Mouse (Mus musculus) kidney, postnatal 0 days (tissue): ENCODE measurements around the gene Pole4. TPM values are rescaled to one million over a fixed set of nuclear protein-coding genes. Genes with fewer than 3 reads are reported as not detected.

Experiments used
- ATAC-seq: fragments of 200-750 bp; cut with Nextera tagmentation; replicated peaks from 2 replicates; pipeline ENCODE4 v1.8.0; 2017; ENCODE audit warnings: low read depth, moderate number of reproducible peaks, moderate TSS enrichment, moderate library complexity; ENCODE audit not compliant: low FRiP score
- DNase-seq: peaks from one replicate; pipeline ENCODE4 v3.0.0-alpha.2; 2016; ENCODE audit warnings: low spot score
- H3K27ac ChIP-seq: fragments of 300-500 bp; sonication (generic); 2 replicates; pipeline ENCODE4 v1.5.1; 2014; ENCODE audit warnings: mild to moderate bottlenecking
- H3K27me3 ChIP-seq: fragments of 300-500 bp; sonication (generic); 2 replicates; pipeline ENCODE4 v1.6.1; 2014; ENCODE audit warnings: low read length, mixed read lengths; ENCODE audit not compliant: insufficient read depth
- H3K36me3 ChIP-seq: fragments of 300-500 bp; sonication (generic); 2 replicates; pipeline ENCODE4 v1.6.1; 2014; ENCODE audit warnings: low read length, mixed read lengths; ENCODE audit not compliant: insufficient read depth
- H3K4me1 ChIP-seq: fragments of 300-500 bp; sonication (generic); replicated peaks from 2 replicates; pipeline ENCODE4 v1.6.1; 2014; ENCODE audit warnings: antibody characterized with exemption, low read length, mixed read lengths; ENCODE audit not compliant: insufficient read depth
- H3K4me2 ChIP-seq: fragments of 300-500 bp; sonication (generic); 2 replicates; pipeline ENCODE4 v1.6.1; 2014; ENCODE audit warnings: mild to moderate bottlenecking, low read length, moderate library complexity, mixed read lengths
- H3K4me3 ChIP-seq: fragments of 300-500 bp; sonication (generic); replicated peaks from 2 replicates; pipeline ENCODE4 v1.5.1; 2014; ENCODE audit warnings: low read depth, low read length
- H3K9ac ChIP-seq: fragments of 300-500 bp; sonication (generic); 2 replicates; pipeline ENCODE4 v1.6.1; 2014; ENCODE audit warnings: low read depth, low read length
- H3K9me3 ChIP-seq: fragments of 300-500 bp; sonication (generic); replicated peaks from 2 replicates; pipeline ENCODE4 v1.6.1; 2016; ENCODE audit warnings: low read length, inconsistent platforms, mixed read lengths
- CTCF ChIP-seq: IDR thresholded peaks from 2 replicates; pipeline ENCODE4 v1.5.1; 2016; ENCODE audit warnings: antibody characterized with exemption, low read depth, mild to moderate bottlenecking, moderate library complexity
- WGBS: fragments of 180-500 bp; shearing (Covaris S2); extraction: QIAGEN DNeasy Blood & Tissue Kit; methylation state at CpG from one replicate; pipeline ENCODE4 v1.1.7; 2014; 5-methylcytosine and 5-hydroxymethylcytosine counted together
- polyA plus RNA-seq: library from polyadenylated mRNA; unstranded; fragments of >200 nt; fragmentation: Nextera tagmentation; extraction: Ambion mirVana; gene quantifications from 2 replicates; pipeline ENCODE4 v1.2.1, GENCODE M21; 2015

The Pole4 gene
- polyA plus RNA-seq, 1 experiment from 2014 or later, result 123 TPM

DNA sequence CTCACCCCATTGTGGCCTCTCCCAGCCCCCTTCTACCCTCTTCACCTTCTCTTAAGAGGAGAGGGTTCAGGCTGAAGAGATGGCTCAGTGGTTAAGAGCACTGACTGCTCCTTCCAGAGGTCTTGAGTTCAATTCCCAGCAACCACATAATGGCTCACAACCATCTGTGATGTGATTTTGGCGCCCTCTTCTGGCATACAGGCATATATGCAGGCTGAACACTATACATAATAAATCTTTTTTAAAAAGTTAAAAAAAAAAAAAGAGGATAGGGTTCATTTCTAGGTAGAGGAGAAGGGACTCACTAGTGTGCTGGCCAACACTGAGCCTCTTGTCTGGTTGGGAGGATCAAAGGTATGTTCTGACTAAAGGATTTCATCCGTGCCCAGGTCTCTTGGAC, 44.9 kb upstream of the Pole4 start:
- Histone ChIP-seq H3K9me3 (no peaks in the 10 kb centered on the region), H3K4me1 (0 out of 2 replicates have a peak, but pooled peaks cover 3% of the 10 kb centered on the region), H3K36me3 (no peaks in the 10 kb centered on the region), H3K4me2 (no peak overlapping the region), H3K9ac (no peak overlapping the region), H3K4me3 (no peak overlapping the region), H3K27me3 (no peaks in the 10 kb centered on the region), H3K27ac (no peak overlapping the region)
- no peak for ATAC-seq
- no peak for DNase-seq
- 61% methylated on average over 2 of the region's 2 CpGs for WGBS
- peak; percentile 39; the same call in 1 of the 2 replicates for TF ChIP-seq CTCF

DNA sequence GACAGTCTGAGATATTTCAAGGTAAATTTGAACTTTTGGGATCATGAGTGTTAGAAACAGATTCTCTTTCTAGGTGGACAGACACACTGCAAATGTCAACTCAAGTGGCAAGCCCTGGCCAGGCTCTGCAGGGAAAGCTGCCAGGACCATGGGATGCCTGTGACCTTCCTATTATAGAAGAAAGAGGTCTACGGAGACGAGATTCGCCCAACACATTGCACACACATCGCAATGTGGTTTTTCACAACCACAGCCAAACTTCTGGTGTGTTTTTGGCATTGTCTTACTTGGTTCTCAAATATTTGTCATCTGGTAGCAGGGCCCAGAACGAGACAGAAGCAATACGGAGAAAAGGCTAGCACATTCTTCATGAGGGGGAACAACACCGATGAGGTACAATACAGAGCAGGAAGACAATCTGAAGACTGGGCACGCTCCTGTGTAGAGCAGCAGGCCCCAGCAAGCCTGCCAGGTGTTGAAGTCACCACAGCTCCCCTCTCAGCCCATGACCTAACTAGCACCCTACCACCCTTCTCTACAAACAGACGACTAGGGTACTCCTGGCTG, 43.0 kb upstream of the Pole4 start:
- no peak for TF ChIP-seq CTCF
- Histone ChIP-seq H3K4me3 (no peak overlapping the region), H3K27ac (no peak overlapping the region), H3K27me3 (no peaks in the 10 kb centered on the region), H3K4me1 (0 out of 2 replicates have a peak, but pooled peaks cover 3% of the 10 kb centered on the region), H3K4me2 (no peak overlapping the region), H3K9me3 (no peaks in the 10 kb centered on the region), H3K36me3 (no peaks in the 10 kb centered on the region), H3K9ac (no peak overlapping the region)
- DNase-seq (no peak), ATAC-seq (no peak)
- 92% methylated on average over 9 of the region's 9 CpGs for WGBS

GRCm38 (mm10) chr6:82747085-82747484, 41.9 kb upstream of the Pole4 start:
- H3K27ac ChIP-seq, result no peak overlapping the region
- no peak for TF ChIP-seq CTCF
- no peak overlapping the region for H3K4me2 ChIP-seq
- H3K9ac ChIP-seq, result no peak overlapping the region
- no peaks in the 10 kb centered on the region; the same call in 1 of the 2 replicates for H3K36me3 ChIP-seq
- WGBS, result 35% methylated on average over 5 of the region's 5 CpGs
- H3K9me3 ChIP-seq, result no peaks in the 10 kb centered on the region
- no peaks in the 10 kb centered on the region for H3K27me3 ChIP-seq
- no peaks in the 10 kb centered on the region for H3K4me1 ChIP-seq
- no peak overlapping the region for H3K4me3 ChIP-seq
- no peak for DNase-seq
- no peak for ATAC-seq

DNA sequence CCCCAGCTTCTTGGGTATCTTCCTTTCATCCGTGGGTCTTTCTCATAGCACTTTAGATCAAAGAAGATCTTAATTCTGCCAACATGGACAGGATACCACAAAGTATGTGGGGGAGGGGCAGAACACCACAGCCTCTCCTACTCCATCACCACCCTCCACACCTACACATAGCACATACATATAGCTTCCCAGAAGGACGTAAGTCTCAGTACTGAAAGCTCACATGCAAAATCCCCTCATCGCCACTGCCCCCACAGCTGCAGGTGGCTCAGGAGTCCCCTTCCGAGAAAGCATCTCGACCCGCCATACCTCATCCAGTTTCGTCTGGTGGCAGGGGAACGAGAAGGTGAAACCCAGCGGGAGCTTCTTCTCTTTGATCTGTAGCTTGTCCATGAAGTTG, 39.4 kb upstream of the Pole4 start:
- Histone ChIP-seq H3K36me3 (no peaks in the 10 kb centered on the region; the same call in 1 of the 2 replicates), H3K9ac (no peak overlapping the region), H3K4me3 (no peak overlapping the region), H3K27ac (no peak overlapping the region), H3K27me3 (no peaks in the 10 kb centered on the region), H3K9me3 (no peaks in the 10 kb centered on the region), H3K4me2 (no peak overlapping the region), H3K4me1 (no peaks in the 10 kb centered on the region)
- WGBS, result 64% methylated on average over 9 of the region's 9 CpGs
- DNase-seq (no peak), ATAC-seq (no peak)
- TF ChIP-seq CTCF, result no peak

DNA sequence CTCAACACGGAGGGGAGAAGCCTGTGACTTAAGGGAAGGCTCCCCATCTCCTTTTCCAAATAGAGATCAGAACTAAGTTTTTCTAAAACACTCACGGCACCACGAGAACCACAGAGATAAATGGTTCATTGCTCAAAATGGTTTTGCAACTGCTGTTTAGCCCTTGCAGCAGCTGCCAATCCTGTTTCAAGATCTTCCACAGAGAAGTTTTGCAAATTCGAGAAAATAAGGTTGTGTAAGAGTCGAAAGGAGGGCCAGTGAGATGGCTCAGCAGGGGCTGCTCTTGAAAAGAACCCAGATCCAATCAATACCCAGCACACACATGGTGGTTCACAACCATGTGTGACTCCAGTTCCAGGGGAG, 36.3 kb upstream of the Pole4 start:
- no peak overlapping the region for H3K9ac ChIP-seq
- no peak overlapping the region for H3K4me3 ChIP-seq
- DNase-seq, result no peak
- H3K27ac ChIP-seq, result no peak overlapping the region
- no peak for ATAC-seq
- no peaks in the 10 kb centered on the region for H3K4me1 ChIP-seq
- no peaks in the 10 kb centered on the region; the same call in 1 of the 2 replicates for H3K36me3 ChIP-seq
- no peaks in the 10 kb centered on the region for H3K9me3 ChIP-seq
- no peak for TF ChIP-seq CTCF
- no peaks in the 10 kb centered on the region for H3K27me3 ChIP-seq
- WGBS, result 89% methylated on average over 5 of the region's 5 CpGs
- no peak overlapping the region for H3K4me2 ChIP-seq

DNA sequence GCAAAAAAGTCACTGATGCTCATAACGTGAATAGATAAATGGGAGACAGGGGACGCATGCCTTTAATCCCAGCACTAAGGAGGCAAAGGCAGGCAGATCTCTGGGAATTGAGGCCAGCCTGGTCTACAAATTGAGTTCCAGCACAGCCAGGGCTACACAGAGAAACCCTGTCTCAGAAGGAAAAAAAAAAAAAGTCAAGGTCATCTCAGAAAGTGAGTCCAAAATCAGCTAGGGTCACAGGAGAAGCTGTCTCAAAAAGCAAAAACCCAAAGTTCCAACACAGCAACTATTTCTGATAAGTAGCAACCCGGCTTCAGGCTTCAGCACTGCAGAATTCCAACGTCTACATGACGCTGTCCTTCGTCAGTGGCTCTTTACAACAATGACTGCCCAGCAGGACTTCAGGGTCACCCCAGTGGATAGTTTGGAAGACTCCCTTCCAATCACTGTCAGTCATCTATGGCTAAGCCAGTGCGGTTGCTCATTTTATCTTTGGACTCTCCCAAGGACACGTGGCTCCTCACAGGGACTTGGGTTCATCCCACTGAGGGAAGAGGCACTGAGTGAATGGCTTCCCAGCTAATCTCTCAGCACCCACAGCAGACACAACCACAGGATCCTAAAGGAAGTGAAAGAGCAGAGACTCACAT, 35.8 kb upstream of the Pole4 start:
- Histone ChIP-seq H3K27ac (no peak overlapping the region), H3K9me3 (no peaks in the 10 kb centered on the region), H3K9ac (no peak overlapping the region), H3K4me1 (no peaks in the 10 kb centered on the region), H3K36me3 (no peaks in the 10 kb centered on the region; the same call in 1 of the 2 replicates), H3K4me2 (no peak overlapping the region), H3K4me3 (no peak overlapping the region), H3K27me3 (no peaks in the 10 kb centered on the region)
- no peak for TF ChIP-seq CTCF
- DNase-seq (no peak), ATAC-seq (no peak)
- WGBS, result 78% methylated on average over 8 of the region's 8 CpGs

DNA sequence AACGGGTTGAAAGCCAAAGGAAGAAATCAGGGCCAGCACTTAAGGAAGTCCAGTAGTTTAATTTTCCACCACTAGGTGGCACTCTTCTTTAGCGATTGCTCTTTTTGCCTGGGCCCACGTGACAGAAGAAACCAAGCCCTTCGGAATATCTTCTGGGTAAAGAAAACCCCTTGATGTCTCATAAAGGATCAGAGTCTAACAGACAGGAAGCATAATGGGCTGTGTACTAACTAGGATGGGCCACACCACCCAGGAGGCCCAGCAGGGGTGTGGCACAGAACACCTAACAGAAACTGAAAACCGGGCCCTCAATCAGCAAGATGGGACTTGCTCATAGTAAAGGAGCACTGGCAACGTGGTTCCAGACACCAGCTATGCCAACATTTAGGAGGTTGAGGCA, 35.1 kb upstream of the Pole4 start:
- Histone ChIP-seq H3K36me3 (no peaks in the 10 kb centered on the region; the same call in 1 of the 2 replicates), H3K4me3 (no peak overlapping the region), H3K27me3 (no peaks in the 10 kb centered on the region), H3K27ac (no peak overlapping the region), H3K9ac (no peak overlapping the region; the same call in 1 of the 2 replicates), H3K4me1 (no peaks in the 10 kb centered on the region), H3K9me3 (no peaks in the 10 kb centered on the region), H3K4me2 (peak overlapping the region; percentile 30)
- peak; percentile 90 for TF ChIP-seq CTCF
- DNase-seq (peak; percentile 93), ATAC-seq (peak; percentile 70)
- 27% methylated on average over 6 of the region's 6 CpGs for WGBS
